Mouse (Mus musculus): Measurements from ENCODE around the gene Mtfp1. TPM values are rescaled to one million over a fixed set of nuclear protein-coding genes. Genes with fewer than 3 reads are reported as not detected.

Mtfp1 gene
- polyA plus RNA-seq, 1 experiment from 2014 or later: 5.4 TPM

- Histone ChIP-seq H3K4me2 (replicated peaks) (no peak overlapping the region), H3K4me3 (no peak overlapping the region), H3K27ac (no peak overlapping the region), H3K27me3 (no peaks in the 10 kb centered on the region; the same call in 1 of the 2 replicates), H3K4me1 (no peaks in the 10 kb centered on the region), H3K9me3 (replicated peaks) (no peaks in the 10 kb centered on the region), H3K9ac (no peak overlapping the region), H3K36me3 (no peaks in the 10 kb centered on the region)
- 65% methylated on average over 6 of the region's 6 CpGs for WGBS
- ATAC-seq (ENCODE audit: low FRiP score): no peak
Observed at GRCm38 (mm10) chr11:4062981-4063380, 32.3 kb downstream of the Mtfp1 start.

GRCm38 (mm10) chr11:4062523-4062922 is 32.7 kb downstream of the Mtfp1 start:
- no peak for ATAC-seq (ENCODE audit: low FRiP score)
- no peaks in the 10 kb centered on the region for H3K9me3 ChIP-seq (replicated peaks)
- H3K9ac ChIP-seq: no peak overlapping the region
- 88% methylated on average over 4 of the region's 4 CpGs for WGBS
- no peaks in the 10 kb centered on the region for H3K4me1 ChIP-seq
- no peak overlapping the region for H3K4me3 ChIP-seq
- H3K36me3 ChIP-seq: no peaks in the 10 kb centered on the region
- H3K4me2 ChIP-seq (replicated peaks): no peak overlapping the region
- H3K27ac ChIP-seq: no peak overlapping the region
- no peaks in the 10 kb centered on the region; the same call in 1 of the 2 replicates for H3K27me3 ChIP-seq

- H3K9ac ChIP-seq: no peak overlapping the region
- WGBS: 80% methylated on average over 5 of the region's 5 CpGs
- H3K9me3 ChIP-seq (replicated peaks): no peaks in the 10 kb centered on the region
- no peak overlapping the region for H3K27ac ChIP-seq
- no peak overlapping the region for H3K4me2 ChIP-seq (replicated peaks)
- no peaks in the 10 kb centered on the region for H3K36me3 ChIP-seq
- ATAC-seq (ENCODE audit: low FRiP score): no peak
- H3K27me3 ChIP-seq: no peaks in the 10 kb centered on the region; the same call in 1 of the 2 replicates
- no peaks in the 10 kb centered on the region for H3K4me1 ChIP-seq
- H3K4me3 ChIP-seq: no peak overlapping the region
Observed at GRCm38 (mm10) chr11:4060866-4061575, 34.2 kb downstream of the Mtfp1 start.

- no peak overlapping the region for H3K27ac ChIP-seq
Observed at GRCm38 (mm10) chr11:4053586-4053985, 41.7 kb downstream of the Mtfp1 start.

GRCm38 (mm10) chr11:4048438-4048837 is 46.8 kb downstream of the Mtfp1 start:
- no peak overlapping the region for H3K4me3 ChIP-seq
- H3K9me3 ChIP-seq (replicated peaks): no peaks in the 10 kb centered on the region
- H3K27ac ChIP-seq: no peak overlapping the region
- H3K9ac ChIP-seq: no peak overlapping the region
- no peaks in the 10 kb centered on the region for H3K27me3 ChIP-seq
- 82% methylated on average over 6 of the region's 6 CpGs for WGBS
- H3K4me2 ChIP-seq (replicated peaks): no peak overlapping the region
- H3K36me3 ChIP-seq: no peaks in the 10 kb centered on the region
- ATAC-seq (ENCODE audit: low FRiP score): no peak
- no peaks in the 10 kb centered on the region for H3K4me1 ChIP-seq

More at GRCm38 (mm10) chr11:4053586-4053985, 41.7 kb downstream of the Mtfp1 start:
- no peak overlapping the region for H3K4me2 ChIP-seq (replicated peaks)
- ATAC-seq (ENCODE audit: low FRiP score): no peak
- no peaks in the 10 kb centered on the region for H3K4me1 ChIP-seq
- H3K36me3 ChIP-seq: no peaks in the 10 kb centered on the region
- no peak overlapping the region for H3K4me3 ChIP-seq
- no peaks in the 10 kb centered on the region for H3K27me3 ChIP-seq
- no peaks in the 10 kb centered on the region for H3K9me3 ChIP-seq (replicated peaks)
- H3K9ac ChIP-seq: no peak overlapping the region
- 20% methylated on average over 5 of the region's 5 CpGs for WGBS

- 96% methylated on average over 2 of the region's 2 CpGs for WGBS
- no peak overlapping the region for H3K4me3 ChIP-seq
- H3K4me2 ChIP-seq (replicated peaks): no peak overlapping the region
- H3K27ac ChIP-seq: no peak overlapping the region
- no peaks in the 10 kb centered on the region for H3K36me3 ChIP-seq
- no peaks in the 10 kb centered on the region for H3K4me1 ChIP-seq
- ATAC-seq (ENCODE audit: low FRiP score): no peak
- H3K9me3 ChIP-seq (replicated peaks): no peaks in the 10 kb centered on the region
- no peaks in the 10 kb centered on the region for H3K27me3 ChIP-seq
- H3K9ac ChIP-seq: no peak overlapping the region
Observed at GRCm38 (mm10) chr11:4047766-4048165, 47.5 kb downstream of the Mtfp1 start.

GRCm38 (mm10) chr11:4046526-4046925 is 48.7 kb downstream of the Mtfp1 start:
- Histone ChIP-seq H3K9ac (no peak overlapping the region), H3K4me3 (no peak overlapping the region), H3K4me1 (no peaks in the 10 kb centered on the region), H3K9me3 (replicated peaks) (no peaks in the 10 kb centered on the region), H3K27ac (no peak overlapping the region), H3K4me2 (replicated peaks) (no peak overlapping the region), H3K27me3 (no peaks in the 10 kb centered on the region), H3K36me3 (no peaks in the 10 kb centered on the region)
- no peak for ATAC-seq (ENCODE audit: low FRiP score)
- 75% methylated on average over 5 of the region's 5 CpGs for WGBS

GRCm38 (mm10) chr11:4043081-4043480 is 52.2 kb downstream of the Mtfp1 start:
- Histone ChIP-seq H3K9ac (no peak overlapping the region), H3K4me1 (no peaks in the 10 kb centered on the region), H3K4me2 (replicated peaks) (no peak overlapping the region), H3K4me3 (no peak overlapping the region), H3K9me3 (replicated peaks) (no peaks in the 10 kb centered on the region), H3K27me3 (no peaks in the 10 kb centered on the region), H3K27ac (no peak overlapping the region), H3K36me3 (no peaks in the 10 kb centered on the region)
- WGBS: 90% methylated on average over 7 of the region's 7 CpGs
- ATAC-seq (ENCODE audit: low FRiP score): no peak

Small RNA genes lying within 50 kb of the gene (microRNA-seq; reads per million reads assigned to microRNA genes)
- 6.8 reads per million, percentile 16 among the genes with 10 or more reads in this experiment for gene Mir3060

Other genes with a start within 250 kb of the Mtfp1 start
- 7.0 and 8.8 TPM in 2 replicates for gene Osbp2, start 231.5 kb downstream of the Mtfp1 start, polyA plus RNA-seq (2016; fragmentation: Nextera tagmentation; extraction: Ambion mirVana)
- 0.72 and 0.82 TPM in 2 replicates for gene 4921536K21Rik, start 200.3 kb downstream of the Mtfp1 start, polyA plus RNA-seq (2016; fragmentation: Nextera tagmentation; extraction: Ambion mirVana)
- 27.7 and 29.1 TPM in 2 replicates for gene Dusp18, start 200.2 kb downstream of the Mtfp1 start, polyA plus RNA-seq (2016; fragmentation: Nextera tagmentation; extraction: Ambion mirVana)
- gene Slc35e4, start 180.8 kb downstream of the Mtfp1 start, polyA plus RNA-seq (2016; fragmentation: Nextera tagmentation; extraction: Ambion mirVana): 7.6 and 7.9 TPM in 2 replicates
- gene Tcn2, start 163.3 kb downstream of the Mtfp1 start, polyA plus RNA-seq (2016; fragmentation: Nextera tagmentation; extraction: Ambion mirVana): 34.1 and 35.3 TPM in 2 replicates
- gene Pes1, start 131.5 kb downstream of the Mtfp1 start, polyA plus RNA-seq (2016; fragmentation: Nextera tagmentation; extraction: Ambion mirVana): 69.7 and 73.4 TPM in 2 replicates
- gene 4930556J24Rik, start 118.7 kb downstream of the Mtfp1 start, polyA plus RNA-seq (2016; fragmentation: Nextera tagmentation; extraction: Ambion mirVana): 0.20 and 0.30 TPM in 2 replicates
- gene Gal3st1, start 111.8 kb downstream of the Mtfp1 start, polyA plus RNA-seq (2016; fragmentation: Nextera tagmentation; extraction: Ambion mirVana): 3.1 and 3.3 TPM in 2 replicates
- not detected in 2 replicates for gene Sec14l4, start 64.0 kb downstream of the Mtfp1 start, polyA plus RNA-seq (2016; fragmentation: Nextera tagmentation; extraction: Ambion mirVana)
- not detected in 2 replicates for gene Sec14l3, start 30.6 kb downstream of the Mtfp1 start, polyA plus RNA-seq (2016; fragmentation: Nextera tagmentation; extraction: Ambion mirVana)
- 1.8 and 3.1 TPM in 2 replicates for gene Sec14l2, start 28.0 kb upstream of the Mtfp1 start, polyA plus RNA-seq (2016; fragmentation: Nextera tagmentation; extraction: Ambion mirVana)
- 42.7 and 44.5 TPM in 2 replicates for gene Rnf215, start 39.8 kb upstream of the Mtfp1 start, polyA plus RNA-seq (2016; fragmentation: Nextera tagmentation; extraction: Ambion mirVana)
- gene Ccdc157, start 64.8 kb upstream of the Mtfp1 start, polyA plus RNA-seq (2016; fragmentation: Nextera tagmentation; extraction: Ambion mirVana): 9.6 and 10.4 TPM in 2 replicates
- gene Sf3a1, start 64.9 kb upstream of the Mtfp1 start, polyA plus RNA-seq (2016; fragmentation: Nextera tagmentation; extraction: Ambion mirVana): 72.0 and 77.6 TPM in 2 replicates
- 28.5 and 29.2 TPM in 2 replicates for gene Tbc1d10a, start 91.3 kb upstream of the Mtfp1 start, polyA plus RNA-seq (2016; fragmentation: Nextera tagmentation; extraction: Ambion mirVana)
- gene Castor1, start 122.8 kb upstream of the Mtfp1 start, polyA plus RNA-seq (2016; fragmentation: Nextera tagmentation; extraction: Ambion mirVana): 3.1 and 3.6 TPM in 2 replicates
- not detected in 2 replicates for gene Osm, start 141.0 kb upstream of the Mtfp1 start, polyA plus RNA-seq (2016; fragmentation: Nextera tagmentation; extraction: Ambion mirVana)
- not detected in 2 replicates for gene Lif, start 162.1 kb upstream of the Mtfp1 start, polyA plus RNA-seq (2016; fragmentation: Nextera tagmentation; extraction: Ambion mirVana)